Mouse (Mus musculus) gastrocnemius, postnatal 36 days (tissue): Measurements from ENCODE around the gene Dusp15. TPM values are rescaled to one million over a fixed set of nuclear protein-coding genes. Genes with fewer than 3 reads are reported as not detected.

Experiments used
- DNase-seq, 2 experiments: peaks; one replicate each; pipeline ENCODE4 v3.0.0; 2022
- intact Hi-C: fragments of 180-260 bp; cut with DNase I; formaldehyde crosslinking; loops from one replicate; pipeline ENCODE4 v1.15.1; 2025
- total RNA-seq, 2 experiments: library from RNA; stranded (reverse); gene quantifications; 2 replicates each; pipeline ENCODE4 v1.2.3; 2021

Gene Dusp15
- total RNA-seq, 2 experiments from 2014 or later, result 0.20 to 1.1 TPM

GRCm38 (mm10) chr2:152933048-152933447 lies 18.4 kb downstream of the Dusp15 start, which contains the start of gene Foxs1:
TSS of gene Foxs1 (minus strand) at chr2:152933208.
- DNase-seq, result peak in 1 of 2 experiments; percentile 51
- intact Hi-C loops, result loop anchor here (5.0 kb wide), 1 partner anchor 241 kb away; no protein-coding TSS in a partner anchor

GRCm38 (mm10) chr2:152931456-152932160 lies 19.9 kb downstream of the Dusp15 start:
- intact Hi-C loops, result loop anchor here (5.0 kb wide), 1 partner anchor 239 kb away; no protein-coding TSS in a partner anchor
- DNase-seq, result no peak

GRCm38 (mm10) chr2:152930276-152930675 lies 21.2 kb downstream of the Dusp15 start:
- DNase-seq, result peak in 1 of 2 experiments; percentile 55
- intact Hi-C loops, result loop anchor here (5.0 kb wide), 1 partner anchor 238 kb away; no protein-coding TSS in a partner anchor

GRCm38 (mm10) chr2:152928988-152929370 lies 22.5 kb downstream of the Dusp15 start:
- DNase-seq, result no peak
- intact Hi-C loops, result no loop called here

- DNase-seq, result no peak
- intact Hi-C loops, result no loop called here
Observed at GRCm38 (mm10) chr2:152928219-152928987, 23.1 kb downstream of the Dusp15 start.

GRCm38 (mm10) chr2:152927371-152927770 lies 24.1 kb downstream of the Dusp15 start:
- no peak for DNase-seq
- intact Hi-C loops, result no loop called here

GRCm38 (mm10) chr2:152926896-152927295 lies 24.6 kb downstream of the Dusp15 start:
- DNase-seq, result no peak
- intact Hi-C loops, result no loop called here

- DNase-seq, result peak; percentile 77 to 80
- intact Hi-C loops, result no loop called here
Observed at GRCm38 (mm10) chr2:152925189-152925872, 26.2 kb downstream of the Dusp15 start.

- intact Hi-C loops, result no loop called here
- no peak for DNase-seq
Observed at GRCm38 (mm10) chr2:152924543-152924942, 27.0 kb downstream of the Dusp15 start.

GRCm38 (mm10) chr2:152924128-152924527 lies 27.4 kb downstream of the Dusp15 start:
- intact Hi-C loops, result no loop called here
- DNase-seq, result no peak

- DNase-seq, result no peak
- intact Hi-C loops, result no loop called here
Observed at GRCm38 (mm10) chr2:152923621-152924020, 27.9 kb downstream of the Dusp15 start.

- DNase-seq, result no peak
- intact Hi-C loops, result no loop called here
Observed at GRCm38 (mm10) chr2:152922376-152922775, 29.1 kb downstream of the Dusp15 start.

- no peak for DNase-seq
- intact Hi-C loops, result no loop called here
Observed at GRCm38 (mm10) chr2:152917671-152918070, 33.8 kb downstream of the Dusp15 start.

- no peak for DNase-seq
- intact Hi-C loops, result no loop called here
Observed at GRCm38 (mm10) chr2:152916111-152916510, 35.4 kb downstream of the Dusp15 start.

- DNase-seq, result no peak
- intact Hi-C loops, result no loop called here
Observed at GRCm38 (mm10) chr2:152915453-152915852, 36.0 kb downstream of the Dusp15 start.

GRCm38 (mm10) chr2:152914310-152915120 lies 37.0 kb downstream of the Dusp15 start:
- DNase-seq, result peak; percentile 87 to 88
- intact Hi-C loops, result no loop called here

GRCm38 (mm10) chr2:152913471-152913870 lies 38.0 kb downstream of the Dusp15 start:
- peak; percentile 54 to 70 for DNase-seq
- intact Hi-C loops, result no loop called here

- intact Hi-C loops, result no loop called here
Observed at GRCm38 (mm10) chr2:152911432-152911831, 40.1 kb downstream of the Dusp15 start.

GRCm38 (mm10) chr2:152911031-152911430 lies 40.5 kb downstream of the Dusp15 start, which contains the start of gene Mylk2:
TSS of gene Mylk2 (plus strand) at chr2:152911352.
- DNase-seq, result peak; percentile 77 to 79
- intact Hi-C loops, result no loop called here

More at GRCm38 (mm10) chr2:152911432-152911831, 40.1 kb downstream of the Dusp15 start:
- peak in 1 of 2 experiments; percentile 41 for DNase-seq

GRCm38 (mm10) chr2:152909848-152910247 lies 41.6 kb downstream of the Dusp15 start:
- intact Hi-C loops, result no loop called here
- no peak for DNase-seq
